Mouse (Mus musculus): ENCODE measurements around the gene Gpr3.

- no peak for TF ChIP-seq CTCF (IDR thresholded peaks at IDR 0.05; ENCODE audit: extremely low read depth, insufficient read depth, low read length)
- no peak for TF ChIP-seq POLR2A (IDR thresholded peaks at IDR 0.05; ENCODE audit: extremely low read depth, insufficient read depth, low read length)
Measured at GRCm38 (mm10) chr4:133202254-133202653, 10.1 kb downstream of the Gpr3 start.
